In the genomic region with DNA sequence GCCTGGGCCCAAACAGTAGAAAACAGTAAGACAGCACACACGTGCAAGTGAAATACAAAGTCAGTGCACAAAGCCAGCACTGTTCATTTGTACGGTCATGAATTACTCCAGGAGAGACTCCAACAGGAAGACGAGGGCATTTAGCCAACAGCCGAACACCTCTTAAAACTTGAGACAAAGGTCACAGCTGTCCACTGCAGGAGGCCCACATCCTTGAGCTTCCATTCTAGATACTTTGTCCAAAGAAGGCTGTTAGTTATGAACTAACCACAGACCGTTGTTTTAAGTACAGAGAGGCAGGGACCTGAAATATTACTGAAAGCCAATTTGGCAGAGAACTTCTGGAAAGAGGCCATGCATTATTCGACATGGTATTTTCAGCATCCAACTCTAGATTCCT, we compare ENCODE assay signal across 17 mouse cellular contexts. TPM values are rescaled to one million over a fixed set of nuclear protein-coding genes. Genes with fewer than 3 reads are reported as not detected.
DNase-seq lines count a peak whose midpoint lies in the region; ATAC-seq and TF ChIP-seq lines count a peak whose summit lies in the region.
"Had no signal": no experiment of that assay in that cellular context is flagged by ENCODE, and none has a peak within 500 bp of the region (broad histone marks: within the 10 kb centered on the region; RNA-seq: fewer than 3 reads in every experiment).

No protein-coding gene starts in this region.

- TF ChIP-seq CTCF in embryonic fibroblast, embryonic 13.5 days (IDR thresholded peaks at IDR 0.05; ENCODE audit: borderline replicate concordance, insufficient read depth, low read length), result no peak

- H3K4me2 ChIP-seq in limb, embryonic 12.5 days, result no peak overlapping the region
- no peak overlapping the region for H3K4me2 ChIP-seq in limb, embryonic 14.5 days (replicated peaks; ENCODE audit: low read depth, low read length, severe bottlenecking)
- H3K4me2 ChIP-seq: forebrain, embryonic 13.5 days; hindbrain, embryonic 14.5 days; liver, embryonic 13.5 days had no signal

- H3K27ac ChIP-seq in limb, embryonic 12.5 days, result peak overlapping the region; percentile 35; the same call in 1 of the 2 replicates
- no peak overlapping the region for H3K27ac ChIP-seq in limb, embryonic 10.5 days
- H3K27ac ChIP-seq in embryonic fibroblast, embryonic 13.5 days (ENCODE audit: insufficient read depth, low read length), result peak overlapping the region; percentile 81
- 0 out of 2 replicates have a peak overlapping the region, but pooled peaks have one; percentile 33 for H3K27ac ChIP-seq in limb, embryonic 14.5 days (replicated peaks; ENCODE audit: low read depth, low read length)
- H3K27ac ChIP-seq: forebrain, embryonic 13.5 days; heart, adult 2 months; hindbrain, embryonic 14.5 days; liver, embryonic 13.5 days had no signal

- no peaks in the 10 kb centered on the region for H3K27me3 ChIP-seq in limb, embryonic 12.5 days
- no peaks in the 10 kb centered on the region for H3K27me3 ChIP-seq in limb, embryonic 10.5 days (ENCODE audit: low read depth, poor library complexity, severe bottlenecking)
- no peaks in the 10 kb centered on the region for H3K27me3 ChIP-seq in limb, embryonic 14.5 days (ENCODE audit: control insufficient read depth, insufficient read depth, low read length)
- H3K27me3 ChIP-seq: forebrain, embryonic 13.5 days; liver, embryonic 13.5 days had no signal

- WGBS in limb, embryonic 12.5 days, result 68% methylated on average over 6 of the region's 6 CpGs
- 80% methylated on average over 6 of the region's 6 CpGs for WGBS in limb, embryonic 10.5 days
- WGBS in limb, embryonic 14.5 days, result 52% methylated on average over 6 of the region's 6 CpGs

- TF ChIP-seq POLR2A in embryonic fibroblast, embryonic 13.5 days (IDR thresholded peaks at IDR 0.05; ENCODE audit: low read depth, low read length), result no peak
- TF ChIP-seq POLR2A in limb, embryonic 14.5 days (IDR thresholded peaks at IDR 0.05; ENCODE audit: borderline replicate concordance, extremely low read depth, insufficient read depth, insufficient read length), result no peak

- no peak for ATAC-seq in limb, embryonic 12.5 days (ENCODE audit: insufficient number of reproducible peaks, insufficient read depth, low FRiP score, low TSS enrichment, low read depth)
- no peak for ATAC-seq in limb, embryonic 14.5 days (ENCODE audit: low FRiP score, low read depth)
- ATAC-seq: forebrain, embryonic 13.5 days; intestine, postnatal 0 days had no signal

- no peaks in the 10 kb centered on the region for H3K9me3 ChIP-seq in limb, embryonic 12.5 days
- no peaks in the 10 kb centered on the region for H3K9me3 ChIP-seq in limb, embryonic 10.5 days (replicated peaks)
- H3K9me3 ChIP-seq in limb, embryonic 14.5 days (ENCODE audit: control insufficient read depth, low read length), result no peaks in the 10 kb centered on the region
- H3K9me3 ChIP-seq: forebrain, embryonic 13.5 days; liver, embryonic 13.5 days had no signal

- H3K4me3 ChIP-seq in limb, embryonic 12.5 days (replicated peaks), result no peak overlapping the region
- no peak overlapping the region for H3K4me3 ChIP-seq in limb, embryonic 10.5 days
- no peak overlapping the region for H3K4me3 ChIP-seq in embryonic fibroblast, embryonic 13.5 days (ENCODE audit: insufficient read depth, low read length)
- no peak overlapping the region for H3K4me3 ChIP-seq in limb, embryonic 14.5 days (replicated peaks; ENCODE audit: low read length)
- H3K4me3 ChIP-seq: forebrain, embryonic 13.5 days; heart, adult 2 months; liver, embryonic 13.5 days had no signal

- no peak overlapping the region for H3K9ac ChIP-seq in limb, embryonic 12.5 days (replicated peaks)
- no peak overlapping the region for H3K9ac ChIP-seq in limb, embryonic 14.5 days (ENCODE audit: low read depth, low read length, severe bottlenecking)
- H3K9ac ChIP-seq: hindbrain, embryonic 14.5 days; liver, embryonic 13.5 days had no signal

- no peak for DNase-seq in limb, embryonic 10.5 days (ENCODE audit: low spot score)
- peak; percentile 58 for DNase-seq in adipocyte (ENCODE audit: low spot score)
- peak; percentile 31 for DNase-seq in limb, embryonic 14.5 days (ENCODE audit: low spot score)
- no peak for DNase-seq in right cerebral cortex, postnatal 36 days (ENCODE audit: low spot score in 2 of 2)
- no peak for DNase-seq in natural killer cell, adult 2 months (ENCODE audit: low spot score in 2 of 2)
- DNase-seq: cerebellum, postnatal 14 days; heart, adult 2 months; liver, embryonic 13.5 days; midbrain, embryonic 14.5 days; right cerebral cortex, adult 18-20 months had no signal

- peaks cover 8% of the 10 kb centered on the region for H3K4me1 ChIP-seq in limb, embryonic 12.5 days (replicated peaks)
- peaks cover 24% of the 10 kb centered on the region for H3K4me1 ChIP-seq in limb, embryonic 10.5 days
- H3K4me1 ChIP-seq in embryonic fibroblast, embryonic 13.5 days (ENCODE audit: control insufficient read depth, insufficient read depth, low read length), result no peaks in the 10 kb centered on the region
- peaks cover 6% of the 10 kb centered on the region; the same call in 1 of the 2 replicates for H3K4me1 ChIP-seq in limb, embryonic 14.5 days (ENCODE audit: control insufficient read depth, insufficient read depth, low read length)

- peaks cover 52% of the 10 kb centered on the region for H3K36me3 ChIP-seq in limb, embryonic 12.5 days
- H3K36me3 ChIP-seq in limb, embryonic 10.5 days, result peaks cover 52% of the 10 kb centered on the region
- peaks cover 43% of the 10 kb centered on the region for H3K36me3 ChIP-seq in limb, embryonic 14.5 days (ENCODE audit: control insufficient read depth, insufficient read depth, low read length)

RNA-seq across cellular contexts. Expression of a gene that starts 3.7 kb away (rescaled TPM):
- polyA plus RNA-seq in limb, embryonic 12.5 days (2016; fragmentation: Nextera tagmentation; extraction: Ambion mirVana), result 3.4 and 4.0 TPM in 2 replicates
- polyA plus RNA-seq in limb, embryonic 10.5 days (2016; fragmentation: Nextera tagmentation; extraction: Ambion mirVana), result 3.7 and 4.6 TPM in 2 replicates
- polyA plus RNA-seq in embryonic fibroblast, embryonic 13.5 days (2011; ENCODE audit: insufficient read length, low read depth, missing spikeins), result 10.0 and 11.3 TPM in 2 replicates
- polyA plus RNA-seq in limb, embryonic 14.5 days (2012; rRNA removed), result 11.9 and 12.4 TPM in 2 replicates
- 2.8 and 3.2 TPM in 2 replicates for polyA plus RNA-seq in limb, embryonic 14.5 days (2014; fragmentation: Nextera tagmentation; extraction: Ambion mirVana)

RNA-seq across cellular contexts. Expression of a gene that starts 6.4 kb away (rescaled TPM):
- polyA plus RNA-seq in limb, embryonic 12.5 days (2016; fragmentation: Nextera tagmentation; extraction: Ambion mirVana), result 18.7 and 22.6 TPM in 2 replicates
- polyA plus RNA-seq in limb, embryonic 10.5 days (2016; fragmentation: Nextera tagmentation; extraction: Ambion mirVana), result 24.0 and 24.2 TPM in 2 replicates
- polyA plus RNA-seq in embryonic fibroblast, embryonic 13.5 days (2011; ENCODE audit: insufficient read length, low read depth, missing spikeins), result 10.0 and 13.2 TPM in 2 replicates
- 20.4 and 24.8 TPM in 2 replicates for polyA plus RNA-seq in limb, embryonic 14.5 days (2012; rRNA removed)
- polyA plus RNA-seq in limb, embryonic 14.5 days (2014; fragmentation: Nextera tagmentation; extraction: Ambion mirVana), result 11.2 and 13.8 TPM in 2 replicates

RNA-seq across cellular contexts. Expression of a gene that starts 38.9 kb away (rescaled TPM):
- polyA plus RNA-seq in limb, embryonic 12.5 days (2016; fragmentation: Nextera tagmentation; extraction: Ambion mirVana), result not detected in 2 replicates
- not detected in 2 replicates for polyA plus RNA-seq in limb, embryonic 10.5 days (2016; fragmentation: Nextera tagmentation; extraction: Ambion mirVana)
- not detected in 2 replicates for polyA plus RNA-seq in embryonic fibroblast, embryonic 13.5 days (2011; ENCODE audit: insufficient read length, low read depth, missing spikeins)
- polyA plus RNA-seq in limb, embryonic 14.5 days (2012; rRNA removed), result 0.19 and 0.47 TPM in 2 replicates
- not detected in 2 replicates for polyA plus RNA-seq in limb, embryonic 14.5 days (2014; fragmentation: Nextera tagmentation; extraction: Ambion mirVana)
- polyA plus RNA-seq: embryonic facial prominence, embryonic 11.5 days; hindbrain, embryonic 14.5 days; midbrain, embryonic 14.5 days had no signal

RNA-seq across cellular contexts. Expression of a gene that starts 40.6 kb away (rescaled TPM):
- polyA plus RNA-seq in limb, embryonic 12.5 days (2016; fragmentation: Nextera tagmentation; extraction: Ambion mirVana), result not detected in 2 replicates
- not detected in 2 replicates for polyA plus RNA-seq in limb, embryonic 10.5 days (2016; fragmentation: Nextera tagmentation; extraction: Ambion mirVana)
- polyA plus RNA-seq in embryonic fibroblast, embryonic 13.5 days (2011; ENCODE audit: insufficient read length, low read depth, missing spikeins), result not detected in 2 replicates
- polyA plus RNA-seq in limb, embryonic 14.5 days (2012; rRNA removed), result 0.21 TPM in 1 of 2 replicates, not detected in the other
- polyA plus RNA-seq in limb, embryonic 14.5 days (2014; fragmentation: Nextera tagmentation; extraction: Ambion mirVana), result not detected in 2 replicates
- polyA plus RNA-seq: embryonic facial prominence, embryonic 11.5 days; forebrain, embryonic 13.5 days; midbrain, embryonic 14.5 days had no signal

RNA-seq across cellular contexts. Expression of a gene that starts 59.1 kb away (rescaled TPM):
- not detected in 2 replicates for polyA plus RNA-seq in limb, embryonic 12.5 days (2016; fragmentation: Nextera tagmentation; extraction: Ambion mirVana)
- polyA plus RNA-seq in limb, embryonic 10.5 days (2016; fragmentation: Nextera tagmentation; extraction: Ambion mirVana), result not detected in 2 replicates
- not detected in 2 replicates for polyA plus RNA-seq in embryonic fibroblast, embryonic 13.5 days (2011; ENCODE audit: insufficient read length, low read depth, missing spikeins)
- polyA plus RNA-seq in limb, embryonic 14.5 days (2012; rRNA removed), result 0.08 TPM in 1 of 2 replicates, not detected in the other
- not detected in 2 replicates for polyA plus RNA-seq in limb, embryonic 14.5 days (2014; fragmentation: Nextera tagmentation; extraction: Ambion mirVana)
- polyA plus RNA-seq: embryonic facial prominence, embryonic 11.5 days; forebrain, embryonic 13.5 days; heart, adult 2 months; heart, embryonic 16.5 days; hindbrain, embryonic 14.5 days; intestine, postnatal 0 days; liver, embryonic 13.5 days; midbrain, embryonic 14.5 days had no signal

Comparison
In these comparisons a context has a peak if more than half of its experiments do, and no peak if none do; other contexts are left out.
1. DNase-seq: peak in adipocyte (single experiment) and limb, embryonic 14.5 days (single experiment); none in limb, embryonic 10.5 days (single experiment), right cerebral cortex, postnatal 36 days (0 of 2) and natural killer cell, adult 2 months (0 of 2).